Mouse (Mus musculus): ENCODE measurements around the gene Ccnb1ip1.
"Not testable (repeated sequence)": the region's sequence is repeated elsewhere in the genome, so short reads cannot be mapped to it uniquely, and the experiment has no call there.

Ccnb1ip1 gene

GRCm38 (mm10) chr14:50807487-50808072, at the start of gene Ccnb1ip1, which contains the start of gene Parp2:
Gene Ccnb1ip1 (minus strand): TSS chr14:50807732.
Gene Parp2 (plus strand): TSS chr14:50807841.
- peak; percentile 94 for DNase-seq (ENCODE audit: low read depth)

GRCm38 (mm10) chr14:50855788-50856187, 48.3 kb upstream of the Ccnb1ip1 start:
- no peak for DNase-seq (ENCODE audit: low read depth)

- no peak for DNase-seq (ENCODE audit: low read depth)
These were observed 29.7 kb upstream of the Ccnb1ip1 start for GRCm38 (mm10) chr14:50837236-50837635.

- no peak for DNase-seq (ENCODE audit: low read depth)
These were observed 26.9 kb upstream of the Ccnb1ip1 start for GRCm38 (mm10) chr14:50834435-50834834.

- peak; percentile 29 for DNase-seq (ENCODE audit: low read depth)
These were observed 26.4 kb upstream of the Ccnb1ip1 start for GRCm38 (mm10) chr14:50833964-50834363.

GRCm38 (mm10) chr14:50829878-50830277, 22.3 kb upstream of the Ccnb1ip1 start:
- no peak for DNase-seq (ENCODE audit: low read depth)

GRCm38 (mm10) chr14:50826579-50826978, 19.0 kb upstream of the Ccnb1ip1 start:
- no peak for DNase-seq (ENCODE audit: low read depth)

GRCm38 (mm10) chr14:50824219-50824618, 16.7 kb upstream of the Ccnb1ip1 start:
- no peak for DNase-seq (ENCODE audit: low read depth)

GRCm38 (mm10) chr14:50823240-50823639, 15.7 kb upstream of the Ccnb1ip1 start:
- no peak for DNase-seq (ENCODE audit: low read depth)

GRCm38 (mm10) chr14:50813060-50813459, 5.5 kb upstream of the Ccnb1ip1 start:
- no peak for DNase-seq (ENCODE audit: low read depth)

- DNase-seq (ENCODE audit: low read depth) = not testable (repeated sequence)
These were observed 1.1 kb downstream of the Ccnb1ip1 start for GRCm38 (mm10) chr14:50806469-50806868.

- DNase-seq (ENCODE audit: low read depth) = no peak
These were observed 2.8 kb downstream of the Ccnb1ip1 start for GRCm38 (mm10) chr14:50804683-50805082.

- peak; percentile 44 for DNase-seq (ENCODE audit: low read depth)
These were observed 4.5 kb downstream of the Ccnb1ip1 start for GRCm38 (mm10) chr14:50802843-50803562.

- no peak for DNase-seq (ENCODE audit: low read depth)
These were observed 5.1 kb downstream of the Ccnb1ip1 start for GRCm38 (mm10) chr14:50802441-50802840.

GRCm38 (mm10) chr14:50799502-50800259, 7.9 kb downstream of the Ccnb1ip1 start:
- peak; percentile 60 for DNase-seq (ENCODE audit: low read depth)

GRCm38 (mm10) chr14:50798512-50798911, 9.0 kb downstream of the Ccnb1ip1 start:
- DNase-seq (ENCODE audit: low read depth) = no peak

GRCm38 (mm10) chr14:50796464-50796863, 11.1 kb downstream of the Ccnb1ip1 start:
- DNase-seq (ENCODE audit: low read depth) = no peak

- no peak for DNase-seq (ENCODE audit: low read depth)
These were observed 11.6 kb downstream of the Ccnb1ip1 start for GRCm38 (mm10) chr14:50795965-50796364.

- no peak for DNase-seq (ENCODE audit: low read depth)
These were observed 12.1 kb downstream of the Ccnb1ip1 start for GRCm38 (mm10) chr14:50795261-50795935.

GRCm38 (mm10) chr14:50788157-50788556, 19.4 kb downstream of the Ccnb1ip1 start:
- no peak for DNase-seq (ENCODE audit: low read depth)

- DNase-seq (ENCODE audit: low read depth) = peak; percentile 86
These were observed 22.3 kb downstream of the Ccnb1ip1 start, which contains the start of gene Ttc5 for GRCm38 (mm10) chr14:50785251-50785637. Gene Ttc5 (minus strand): TSS chr14:50785519.
